Mouse (Mus musculus) hindbrain, postnatal 0 days (tissue): ENCODE results near the gene Tpk1. TPM values are rescaled to one million over a fixed set of nuclear protein-coding genes. Genes with fewer than 3 reads are reported as not detected.

Experiments used
- ATAC-seq: fragments of 200-750 bp; cut with Nextera tagmentation; 2 replicates; pipeline ENCODE4 v1.8.0; 2017; ENCODE audit warnings: mild to moderate bottlenecking, moderate TSS enrichment, moderate library complexity
- DNase-seq: peaks from one replicate; pipeline ENCODE4 v3.0.0-alpha.2; 2015; ENCODE audit warnings: low spot score
- H3K27ac ChIP-seq: fragments of 300-500 bp; sonication (generic); 2 replicates; pipeline ENCODE4 v1.5.1; 2014; ENCODE audit warnings: mild to moderate bottlenecking
- H3K27me3 ChIP-seq: fragments of 300-500 bp; sonication (generic); 2 replicates; pipeline ENCODE4 v1.6.1; 2014; ENCODE audit warnings: low read length, mixed read lengths; ENCODE audit not compliant: insufficient read depth
- H3K36me3 ChIP-seq: fragments of 300-500 bp; sonication (generic); 2 replicates; pipeline ENCODE4 v1.6.1; 2014; ENCODE audit warnings: low read length, mixed read lengths; ENCODE audit not compliant: insufficient read depth
- H3K4me1 ChIP-seq: fragments of 300-500 bp; sonication (generic); 2 replicates; pipeline ENCODE4 v1.6.1; 2014; ENCODE audit warnings: antibody characterized with exemption, low read length, mixed read lengths; ENCODE audit not compliant: insufficient read depth
- H3K4me2 ChIP-seq: fragments of 300-500 bp; sonication (generic); 2 replicates; pipeline ENCODE4 v1.6.1; 2014; ENCODE audit warnings: low read depth, mild to moderate bottlenecking, low read length, moderate library complexity, mixed read lengths
- H3K4me3 ChIP-seq: fragments of 300-500 bp; sonication (generic); 2 replicates; pipeline ENCODE4 v1.5.1; 2014; ENCODE audit warnings: low read length
- H3K9ac ChIP-seq: fragments of 300-500 bp; sonication (generic); replicated peaks from 2 replicates; pipeline ENCODE4 v1.6.1; 2014; ENCODE audit warnings: mild to moderate bottlenecking, low read length, moderate library complexity, mixed read lengths
- H3K9me3 ChIP-seq: fragments of 300-500 bp; sonication (generic); 2 replicates; pipeline ENCODE4 v1.6.1; 2016; ENCODE audit warnings: low read length, mixed read lengths
- CTCF ChIP-seq: IDR thresholded peaks from 2 replicates; pipeline ENCODE4 v1.5.1; 2016; ENCODE audit warnings: antibody characterized with exemption, control low read depth, low read depth
- WGBS: fragments of 180-500 bp; shearing (Covaris S2); extraction: QIAGEN DNeasy Blood & Tissue Kit; methylation state at CpG from one replicate; pipeline ENCODE4 v1.1.7; 2014; 5-methylcytosine and 5-hydroxymethylcytosine counted together
- polyA plus RNA-seq: library from polyadenylated mRNA; unstranded; fragments of >200 nt; fragmentation: Nextera tagmentation; extraction: Ambion mirVana; gene quantifications from 2 replicates; pipeline ENCODE4 v1.2.1, GENCODE M21; 2015
- total RNA-seq: library from RNA; depleted of rRNA; stranded (reverse); fragments of >200 nt; gene quantifications from 2 replicates; pipeline ENCODE4 v1.2.3, GENCODE M21; 2014

Tpk1 gene
- total and polyA plus RNA-seq, 2 experiments from 2014 or later = 5.5 to 6.1 TPM

DNA sequence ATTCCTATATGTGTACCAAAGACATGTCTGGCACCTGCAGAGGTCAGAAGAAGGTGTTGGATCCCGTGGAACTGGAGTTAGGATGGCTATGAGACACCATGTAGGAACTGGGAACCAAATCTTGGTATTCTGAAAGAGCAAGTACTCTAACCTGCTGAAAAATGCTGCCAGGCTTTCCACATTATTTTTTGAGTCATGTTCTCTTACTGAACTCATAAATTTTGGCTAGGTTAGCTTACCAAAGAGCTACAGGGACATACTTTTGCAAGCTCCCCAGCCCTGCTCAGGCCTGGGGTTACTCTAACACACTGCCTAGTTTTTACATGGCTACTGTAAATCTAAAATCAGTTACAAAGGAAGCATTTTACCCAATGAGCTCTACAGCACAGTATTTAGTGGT, 194.5 kb downstream of the Tpk1 start:
- no peaks in the 10 kb centered on the region for H3K27me3 ChIP-seq
- TF ChIP-seq CTCF = no peak
- H3K9ac ChIP-seq = no peak overlapping the region
- no peaks in the 10 kb centered on the region for H3K9me3 ChIP-seq
- H3K4me2 ChIP-seq = no peak overlapping the region
- no peak overlapping the region for H3K27ac ChIP-seq
- H3K36me3 ChIP-seq = no peaks in the 10 kb centered on the region
- ATAC-seq (no peak), DNase-seq (no peak)
- no peaks in the 10 kb centered on the region for H3K4me1 ChIP-seq
- WGBS = 93% methylated on average over 1 of the region's 1 CpGs
- H3K4me3 ChIP-seq = no peak overlapping the region

DNA sequence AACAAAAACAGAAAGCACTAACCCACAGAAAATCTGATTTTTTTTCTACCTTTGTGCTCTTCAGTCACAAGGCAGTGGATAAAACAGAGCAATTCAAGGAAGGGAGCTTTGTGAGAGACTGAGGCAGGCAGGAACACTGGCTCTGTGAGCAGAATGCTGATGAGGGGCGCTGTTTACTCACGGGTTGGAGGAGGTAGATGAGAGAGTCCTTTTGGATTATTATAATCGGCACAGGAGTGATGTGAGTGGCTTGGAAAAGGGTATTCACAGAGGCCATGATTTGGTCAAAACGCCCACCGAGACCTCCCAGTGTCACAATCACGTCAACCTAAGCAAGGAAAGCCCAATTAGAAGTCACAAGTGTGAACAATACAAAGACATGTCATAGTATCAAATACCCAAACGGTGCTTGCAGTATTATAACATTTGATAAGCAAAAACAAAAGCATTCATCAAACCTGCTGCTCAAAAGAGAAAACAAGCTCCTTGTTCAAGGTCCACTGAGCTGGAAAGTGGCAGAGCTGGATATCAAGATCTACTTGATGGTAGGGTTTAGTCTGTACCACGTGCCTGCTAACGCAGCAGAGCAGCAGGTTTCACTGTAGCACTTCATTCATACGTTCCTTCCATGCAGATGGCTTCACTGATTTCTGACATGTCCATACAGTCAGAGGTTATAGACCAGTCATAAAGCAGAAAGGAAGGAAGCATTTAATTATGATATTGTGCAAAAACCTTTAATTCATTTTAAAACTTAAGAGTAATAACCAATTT, 197.1 kb downstream of the Tpk1 start:
- 63% methylated on average over 10 of the region's 10 CpGs for WGBS
- TF ChIP-seq CTCF = no peak
- Histone ChIP-seq H3K36me3 (no peaks in the 10 kb centered on the region), H3K4me2 (no peak overlapping the region), H3K9ac (no peak overlapping the region), H3K4me1 (no peaks in the 10 kb centered on the region), H3K9me3 (no peaks in the 10 kb centered on the region), H3K27me3 (no peaks in the 10 kb centered on the region), H3K4me3 (no peak overlapping the region), H3K27ac (no peak overlapping the region)
- DNase-seq (no peak), ATAC-seq (no peak)

DNA sequence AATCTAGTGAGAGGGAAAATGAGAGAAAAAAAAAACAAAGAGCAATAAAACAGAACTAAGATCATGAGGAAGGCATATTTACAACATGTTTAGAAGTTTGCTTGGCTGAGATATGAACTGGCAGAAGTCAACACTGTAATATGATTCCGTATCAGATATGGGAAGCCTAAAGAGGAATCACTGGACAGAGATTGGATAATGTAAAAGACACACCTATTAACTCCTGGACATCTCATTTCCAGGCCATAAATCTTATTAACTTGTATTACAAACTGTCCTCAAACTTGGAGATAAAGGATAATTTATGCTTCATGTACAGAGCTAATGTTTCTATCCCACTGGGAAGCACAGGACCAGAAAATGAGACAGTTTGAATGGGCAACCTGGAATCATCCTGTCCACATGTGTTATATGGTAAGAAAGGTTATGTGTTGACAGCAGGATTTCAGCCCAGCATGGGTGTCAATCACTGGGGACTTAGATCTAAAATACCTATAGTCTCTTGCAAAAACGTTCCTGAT, 203.2 kb downstream of the Tpk1 start:
- no peak for DNase-seq
- no peak for ATAC-seq
- Histone ChIP-seq H3K27ac (no peak overlapping the region), H3K4me2 (no peak overlapping the region), H3K9me3 (no peaks in the 10 kb centered on the region), H3K27me3 (no peaks in the 10 kb centered on the region), H3K4me3 (no peak overlapping the region), H3K4me1 (no peaks in the 10 kb centered on the region), H3K9ac (no peak overlapping the region), H3K36me3 (no peaks in the 10 kb centered on the region)
- whole genome bisulfite sequencing = 48% methylated on average over 2 of the region's 2 CpGs
- no peak for TF ChIP-seq CTCF

DNA sequence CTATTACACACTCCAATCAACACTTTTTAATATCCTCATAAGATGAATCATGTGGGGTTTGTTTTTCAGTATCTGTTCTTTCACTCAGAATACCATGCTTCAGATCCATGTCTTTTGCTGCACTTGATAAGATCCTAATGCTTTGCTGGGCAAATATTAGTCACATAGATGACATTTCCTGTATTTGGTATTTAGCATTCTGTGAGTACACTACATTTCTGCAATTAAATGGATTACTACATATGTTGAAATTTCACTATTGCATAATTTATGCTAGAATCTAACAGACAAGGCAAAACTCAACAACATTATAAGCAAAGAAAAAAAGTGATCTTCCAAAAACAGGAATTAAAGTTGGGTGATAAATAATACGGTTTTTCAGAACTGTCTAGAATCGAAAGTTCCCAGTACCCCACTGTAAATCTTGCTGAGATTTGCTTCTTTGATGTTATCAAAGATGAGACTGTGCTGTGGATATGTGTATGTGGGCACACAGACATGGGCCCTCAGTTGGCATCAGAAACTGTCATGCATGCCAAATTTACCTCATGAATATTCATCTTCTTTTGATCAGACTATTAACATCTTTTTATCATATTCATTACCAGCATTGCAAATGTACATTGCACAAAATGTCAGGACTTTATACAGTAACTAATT, 203.8 kb downstream of the Tpk1 start:
- H3K4me2 ChIP-seq = no peak overlapping the region
- H3K27me3 ChIP-seq = no peaks in the 10 kb centered on the region
- H3K9ac ChIP-seq = no peak overlapping the region
- whole genome bisulfite sequencing = 50% methylated on average over 2 of the region's 2 CpGs
- H3K4me3 ChIP-seq = no peak overlapping the region
- ATAC-seq = no peak
- H3K4me1 ChIP-seq = no peaks in the 10 kb centered on the region
- H3K36me3 ChIP-seq = no peaks in the 10 kb centered on the region
- H3K9me3 ChIP-seq = no peaks in the 10 kb centered on the region
- DNase-seq = peak; percentile 71
- H3K27ac ChIP-seq = no peak overlapping the region
- no peak for TF ChIP-seq CTCF

DNA sequence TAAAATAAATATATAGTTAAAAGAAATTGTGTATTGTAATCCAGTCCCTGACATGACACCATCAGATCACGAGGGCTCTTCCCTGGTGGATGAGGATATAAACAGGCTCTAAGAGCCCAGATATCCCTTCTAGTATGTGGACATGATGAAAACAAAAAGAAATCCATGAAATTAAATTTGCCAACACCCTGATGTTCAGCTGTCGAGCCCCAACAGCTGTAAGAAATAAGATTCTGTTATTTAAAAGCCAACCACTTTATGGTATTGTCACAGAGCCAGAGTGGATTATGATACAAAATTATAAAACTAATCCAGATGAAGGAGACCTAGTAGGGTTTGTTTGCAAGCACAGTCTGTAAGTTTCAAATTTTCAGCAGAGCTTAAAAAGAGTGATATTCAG, 207.0 kb downstream of the Tpk1 start:
- Histone ChIP-seq H3K4me1 (no peaks in the 10 kb centered on the region), H3K4me3 (no peak overlapping the region)
- WGBS = 81% methylated on average over 2 of the region's 2 CpGs

DNA sequence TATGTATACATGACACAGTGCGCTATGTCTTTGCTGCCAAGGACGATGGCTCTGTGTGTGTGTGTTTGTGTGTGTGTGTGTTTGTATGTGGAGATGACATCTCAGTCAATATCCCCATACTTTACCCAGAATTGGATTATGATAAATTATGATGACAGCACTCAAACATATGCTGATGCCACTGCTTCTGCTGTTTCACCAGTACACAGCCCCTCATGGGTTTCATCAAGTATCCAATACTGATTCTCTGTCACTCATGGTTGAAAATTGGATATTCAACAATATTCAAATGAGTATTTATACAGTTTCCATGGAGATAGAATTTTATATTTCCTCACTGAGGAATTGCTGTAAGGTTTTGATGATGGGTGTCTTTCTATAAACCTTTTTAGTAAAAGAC, 208.1 kb downstream of the Tpk1 start:
- Histone ChIP-seq H3K9ac (no peak overlapping the region), H3K4me3 (no peak overlapping the region), H3K9me3 (no peaks in the 10 kb centered on the region), H3K27ac (no peak overlapping the region), H3K4me1 (no peaks in the 10 kb centered on the region), H3K4me2 (no peak overlapping the region), H3K27me3 (no peaks in the 10 kb centered on the region), H3K36me3 (no peaks in the 10 kb centered on the region)
- ATAC-seq = no peak
- TF ChIP-seq CTCF = no peak
- WGBS = 53% methylated on average over 2 of the region's 2 CpGs
- no peak for DNase-seq

More for the DNA sequence above, 207.0 kb downstream of the Tpk1 start:
- no peak for TF ChIP-seq CTCF
- Histone ChIP-seq H3K9ac (no peak overlapping the region), H3K27me3 (no peaks in the 10 kb centered on the region), H3K9me3 (no peaks in the 10 kb centered on the region), H3K36me3 (no peaks in the 10 kb centered on the region), H3K4me2 (no peak overlapping the region), H3K27ac (no peak overlapping the region)
- DNase-seq (no peak), ATAC-seq (no peak)

DNA sequence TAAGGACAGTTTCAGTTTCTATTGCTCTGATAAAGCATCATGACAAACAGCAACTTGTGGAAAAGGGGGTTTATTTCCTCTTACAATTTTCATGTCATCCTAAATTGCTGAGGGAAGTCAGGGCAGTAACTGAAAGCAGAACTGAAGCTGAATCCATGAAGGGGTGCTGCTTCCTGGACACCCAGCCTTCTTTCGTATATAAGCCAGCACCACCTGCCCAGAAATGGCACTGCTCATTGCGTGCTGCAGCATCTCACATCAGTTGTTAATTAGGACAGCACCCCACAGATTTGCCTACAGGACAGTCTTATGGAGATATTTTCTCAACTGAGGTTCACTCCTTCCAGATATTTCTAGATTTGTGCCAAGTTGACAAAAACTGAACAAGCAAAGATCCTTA, 216.6 kb downstream of the Tpk1 start:
- ATAC-seq (no peak), DNase-seq (no peak)
- Histone ChIP-seq H3K27ac (no peak overlapping the region), H3K9me3 (no peaks in the 10 kb centered on the region), H3K36me3 (no peaks in the 10 kb centered on the region), H3K27me3 (no peaks in the 10 kb centered on the region), H3K4me3 (no peak overlapping the region), H3K9ac (no peak overlapping the region), H3K4me1 (no peaks in the 10 kb centered on the region), H3K4me2 (no peak overlapping the region)
- 48% methylated on average over 2 of the region's 2 CpGs for WGBS
- TF ChIP-seq CTCF = no peak
